Mouse (Mus musculus): Measurements from ENCODE around the gene Fam214a. TPM values are rescaled to one million over a fixed set of nuclear protein-coding genes. Genes with fewer than 3 reads are reported as not detected.

Fam214a gene
- polyA plus RNA-seq, 1 experiment from 2014 or later, result 10.6 TPM

GRCm38 (mm10) chr9:74923291-74923977 is 29.2 kb upstream of the Fam214a start:
- Histone ChIP-seq H3K9me3 (no peaks in the 10 kb centered on the region), H3K27me3 (no peaks in the 10 kb centered on the region), H3K36me3 (no peaks in the 10 kb centered on the region), H3K27ac (no peak overlapping the region), H3K4me3 (no peak overlapping the region), H3K4me1 (peaks cover 4% of the 10 kb centered on the region; the same call in 1 of the 2 replicates), H3K9ac (no peak overlapping the region), H3K4me2 (replicated peaks) (no peak overlapping the region)
- 89% methylated on average over 6 of the region's 6 CpGs for WGBS
- no peak for ATAC-seq (ENCODE audit: low FRiP score, low read depth)

GRCm38 (mm10) chr9:74925220-74925769 is 27.4 kb upstream of the Fam214a start:
- Histone ChIP-seq H3K4me2 (replicated peaks) (no peak overlapping the region), H3K9me3 (no peaks in the 10 kb centered on the region), H3K36me3 (no peaks in the 10 kb centered on the region), H3K4me3 (no peak overlapping the region), H3K4me1 (peaks cover 4% of the 10 kb centered on the region; the same call in 1 of the 2 replicates), H3K27ac (no peak overlapping the region), H3K27me3 (no peaks in the 10 kb centered on the region), H3K9ac (no peak overlapping the region)
- ATAC-seq (ENCODE audit: low FRiP score, low read depth), result no peak
- WGBS, result 73% methylated on average over 10 of the region's 10 CpGs

- no peak overlapping the region for H3K4me2 ChIP-seq (replicated peaks)
- H3K4me3 ChIP-seq, result no peak overlapping the region
- H3K4me1 ChIP-seq, result peaks cover 9% of the 10 kb centered on the region; the same call in 1 of the 2 replicates
- H3K9ac ChIP-seq, result no peak overlapping the region
- WGBS, result 87% methylated on average over 4 of the region's 4 CpGs
- no peaks in the 10 kb centered on the region for H3K36me3 ChIP-seq
- H3K9me3 ChIP-seq, result no peaks in the 10 kb centered on the region
- no peak for ATAC-seq (ENCODE audit: low FRiP score, low read depth)
- no peaks in the 10 kb centered on the region for H3K27me3 ChIP-seq
- H3K27ac ChIP-seq, result no peak overlapping the region
These were observed 22.7 kb upstream of the Fam214a start for GRCm38 (mm10) chr9:74929981-74930423.

GRCm38 (mm10) chr9:74930653-74931052 is 22.0 kb upstream of the Fam214a start:
- Histone ChIP-seq H3K4me1 (0 out of 2 replicates have a peak, but pooled peaks cover 5% of the 10 kb centered on the region), H3K4me3 (no peak overlapping the region), H3K9me3 (no peaks in the 10 kb centered on the region), H3K36me3 (no peaks in the 10 kb centered on the region), H3K27me3 (no peaks in the 10 kb centered on the region), H3K9ac (no peak overlapping the region), H3K4me2 (replicated peaks) (no peak overlapping the region), H3K27ac (no peak overlapping the region)
- WGBS, result 85% methylated on average over 5 of the region's 5 CpGs
- no peak for ATAC-seq (ENCODE audit: low FRiP score, low read depth)

- H3K36me3 ChIP-seq, result no peaks in the 10 kb centered on the region
- no peaks in the 10 kb centered on the region for H3K27me3 ChIP-seq
- no peak overlapping the region for H3K4me2 ChIP-seq (replicated peaks)
- no peak overlapping the region for H3K9ac ChIP-seq
- WGBS, result 83% methylated on average over 3 of the region's 3 CpGs
- no peak overlapping the region for H3K27ac ChIP-seq
- H3K9me3 ChIP-seq, result no peaks in the 10 kb centered on the region
- no peak for ATAC-seq (ENCODE audit: low FRiP score, low read depth)
- 0 out of 2 replicates have a peak, but pooled peaks cover 5% of the 10 kb centered on the region for H3K4me1 ChIP-seq
- H3K4me3 ChIP-seq, result no peak overlapping the region
These were observed 17.4 kb upstream of the Fam214a start for GRCm38 (mm10) chr9:74935289-74935688.

- H3K27me3 ChIP-seq, result no peaks in the 10 kb centered on the region
- no peaks in the 10 kb centered on the region for H3K9me3 ChIP-seq
- ATAC-seq (ENCODE audit: low FRiP score, low read depth), result no peak
- no peak overlapping the region for H3K4me3 ChIP-seq
- no peak overlapping the region for H3K27ac ChIP-seq
- 87% methylated on average over 3 of the region's 3 CpGs for WGBS
- H3K36me3 ChIP-seq, result no peaks in the 10 kb centered on the region
- H3K4me2 ChIP-seq (replicated peaks), result no peak overlapping the region
- H3K4me1 ChIP-seq, result peaks cover 7% of the 10 kb centered on the region
- H3K9ac ChIP-seq, result no peak overlapping the region
These were observed 14.9 kb upstream of the Fam214a start for GRCm38 (mm10) chr9:74937761-74938160.

GRCm38 (mm10) chr9:74938670-74939534 is 13.8 kb upstream of the Fam214a start:
- Histone ChIP-seq H3K4me3 (no peak overlapping the region), H3K4me1 (peaks cover 7% of the 10 kb centered on the region), H3K9ac (no peak overlapping the region), H3K27ac (no peak overlapping the region), H3K36me3 (no peaks in the 10 kb centered on the region), H3K9me3 (no peaks in the 10 kb centered on the region), H3K27me3 (no peaks in the 10 kb centered on the region), H3K4me2 (replicated peaks) (no peak overlapping the region)
- ATAC-seq (ENCODE audit: low FRiP score, low read depth), result no peak
- 85% methylated on average over 12 of the region's 12 CpGs for WGBS

GRCm38 (mm10) chr9:74946713-74947402 is 5.8 kb upstream of the Fam214a start:
- no peak for ATAC-seq (ENCODE audit: low FRiP score, low read depth)
- Histone ChIP-seq H3K4me3 (no peak overlapping the region), H3K27me3 (no peaks in the 10 kb centered on the region), H3K36me3 (no peaks in the 10 kb centered on the region), H3K9ac (no peak overlapping the region), H3K4me2 (replicated peaks) (no peak overlapping the region), H3K27ac (no peak overlapping the region), H3K9me3 (no peaks in the 10 kb centered on the region), H3K4me1 (peaks cover 7% of the 10 kb centered on the region)
- WGBS, result 83% methylated on average over 8 of the region's 8 CpGs

- Histone ChIP-seq H3K9ac (no peak overlapping the region), H3K36me3 (peaks cover 4% of the 10 kb centered on the region), H3K4me3 (no peak overlapping the region), H3K9me3 (no peaks in the 10 kb centered on the region), H3K4me2 (replicated peaks) (no peak overlapping the region), H3K27ac (no peak overlapping the region), H3K4me1 (peaks cover 16% of the 10 kb centered on the region), H3K27me3 (no peaks in the 10 kb centered on the region)
- 31% methylated on average over 3 of the region's 3 CpGs for WGBS
- no peak for ATAC-seq (ENCODE audit: low FRiP score, low read depth)
These were observed 1.2 kb upstream of the Fam214a start for GRCm38 (mm10) chr9:74951491-74951890.

GRCm38 (mm10) chr9:74952106-74952505 is 578 bp upstream of the Fam214a start:
- WGBS, result 58% methylated on average over 5 of the region's 5 CpGs
- Histone ChIP-seq H3K9ac (peak overlapping the region; percentile 58; the same call in 1 of the 2 replicates), H3K27ac (peak overlapping the region; percentile 89; the same call in 1 of the 2 replicates), H3K4me3 (peak overlapping the region; percentile 96), H3K4me2 (replicated peaks) (peak overlapping the region; percentile 89), H3K4me1 (peaks cover 16% of the 10 kb centered on the region), H3K36me3 (peaks cover 4% of the 10 kb centered on the region), H3K9me3 (no peaks in the 10 kb centered on the region), H3K27me3 (no peaks in the 10 kb centered on the region)
- no peak for ATAC-seq (ENCODE audit: low FRiP score, low read depth)

GRCm38 (mm10) chr9:74953265-74953958 is 728 bp downstream of the Fam214a start:
- Histone ChIP-seq H3K4me3 (peak overlapping the region; percentile 96), H3K4me2 (replicated peaks) (peak overlapping the region; percentile 89), H3K9ac (peak overlapping the region; percentile 88), H3K27me3 (no peaks in the 10 kb centered on the region), H3K27ac (peak overlapping the region; percentile 89), H3K4me1 (peaks cover 16% of the 10 kb centered on the region), H3K9me3 (no peaks in the 10 kb centered on the region), H3K36me3 (peaks cover 6% of the 10 kb centered on the region)
- 3% methylated on average over 30 of the region's 31 CpGs for WGBS
- ATAC-seq (ENCODE audit: low FRiP score, low read depth), result peak; percentile 49
